Comparison of ENCODE assay signal across 20 mouse cellular contexts in the genomic region with DNA sequence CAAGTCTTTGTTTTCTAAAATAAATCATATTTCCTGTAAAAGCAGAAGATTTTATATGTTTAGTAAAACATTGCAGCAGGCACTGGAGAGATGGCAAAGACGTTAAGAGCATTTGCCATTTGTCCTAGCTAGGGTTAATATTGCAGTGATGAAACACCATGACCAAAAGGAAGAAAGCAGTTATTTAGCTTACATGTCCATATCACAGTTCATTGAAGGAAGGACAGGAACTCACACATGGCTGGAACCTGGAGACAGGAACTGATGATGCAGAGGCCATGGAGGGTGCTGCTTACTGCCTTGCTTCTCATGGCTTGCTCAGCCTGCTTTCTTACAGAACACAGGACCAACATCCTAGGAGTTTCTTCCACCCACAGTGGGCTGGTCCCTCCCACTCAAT. TPM values are rescaled to one million over a fixed set of nuclear protein-coding genes. Genes with fewer than 3 reads are reported as not detected.
DNase-seq lines count a peak whose midpoint lies in the region; ATAC-seq lines count a peak whose summit lies in the region.
"Had no signal": no experiment of that assay in that cellular context is flagged by ENCODE, and none has a peak within 500 bp of the region (broad histone marks: within the 10 kb centered on the region; RNA-seq: fewer than 3 reads in every experiment).

No protein-coding gene starts in this region.

- peak; percentile 70 for DNase-seq in 416B (ENCODE audit: low read depth)
- DNase-seq in brain, adult 2 months (ENCODE audit: low read depth, low spot score), result peak; percentile 12
- DNase-seq in retina, postnatal 1 day, result no peak
- no peak for DNase-seq in urinary bladder, adult 2 months (ENCODE audit: low spot score)
- DNase-seq: adrenal gland, adult 8-10 months; adrenal gland, postnatal 14 days; adrenal gland, postnatal 36 days; B cell, adult 2 months; cerebellum, adult 11 months; cerebellum, adult 18-20 months; cerebellum, adult 8-10 months; cerebellum, adult 9-11 months; cerebellum, postnatal 25 days had no signal

- peak; percentile 55 for ATAC-seq in megakaryocyte progenitor cell, adult 5-6 weeks (replicated peaks; ENCODE audit: poor library complexity)
- ATAC-seq: activated CD4-positive, CD25-positive, alpha-beta regulatory T cell, adult 4 months; CD4-positive, CD25-positive, alpha-beta regulatory T cell, adult 4 months; forebrain, embryonic 13.5 days; forebrain, embryonic 15.5 days; forebrain, postnatal 0 days; Patski had no signal

RNA-seq across cellular contexts. Expression of gene Kpna1, which starts 13.8 kb away (rescaled TPM):
- 48.2 and 52.7 TPM in 2 replicates for total RNA-seq in megakaryocyte progenitor cell, adult 5-6 weeks (2015)
- 37.0 and 38.5 TPM in 2 replicates for total RNA-seq in megakaryocyte progenitor cell, adult 5-6 weeks (2017)
- polyA plus RNA-seq in urinary bladder, adult 2 months (2012; rRNA removed), result 18.0 and 21.2 TPM in 2 replicates

RNA-seq across cellular contexts. Expression of gene Wdr5b, which starts 48.6 kb away (rescaled TPM):
- 5.8 and 8.6 TPM in 2 replicates for total RNA-seq in megakaryocyte progenitor cell, adult 5-6 weeks (2015)
- 8.5 and 8.6 TPM in 2 replicates for total RNA-seq in megakaryocyte progenitor cell, adult 5-6 weeks (2017)
- polyA plus RNA-seq in urinary bladder, adult 2 months (2012; rRNA removed), result 6.3 and 6.6 TPM in 2 replicates

RNA-seq across cellular contexts. Expression of gene Dtx3l, which starts 53.4 kb away (rescaled TPM):
- 21.8 and 27.1 TPM in 2 replicates for total RNA-seq in megakaryocyte progenitor cell, adult 5-6 weeks (2015)
- 38.2 and 40.0 TPM in 2 replicates for total RNA-seq in megakaryocyte progenitor cell, adult 5-6 weeks (2017)
- polyA plus RNA-seq in urinary bladder, adult 2 months (2012; rRNA removed), result 13.2 and 18.3 TPM in 2 replicates

RNA-seq across cellular contexts. Expression of gene Parp9, which starts 54.1 kb away (rescaled TPM):
- 15.7 and 18.2 TPM in 2 replicates for total RNA-seq in megakaryocyte progenitor cell, adult 5-6 weeks (2015)
- 21.7 and 27.3 TPM in 2 replicates for total RNA-seq in megakaryocyte progenitor cell, adult 5-6 weeks (2017)
- 20.3 and 25.3 TPM in 2 replicates for polyA plus RNA-seq in urinary bladder, adult 2 months (2012; rRNA removed)

Comparison
In these comparisons a context has a peak if more than half of its experiments do, and no peak if none do; other contexts are left out.
1. DNase-seq: peak in 416B (single experiment) and brain, adult 2 months (single experiment); none in retina, postnatal 1 day (single experiment) and urinary bladder, adult 2 months (single experiment).